Mouse (Mus musculus): ENCODE measurements around the gene Kcnab3.

The Kcnab3 gene

DNA sequence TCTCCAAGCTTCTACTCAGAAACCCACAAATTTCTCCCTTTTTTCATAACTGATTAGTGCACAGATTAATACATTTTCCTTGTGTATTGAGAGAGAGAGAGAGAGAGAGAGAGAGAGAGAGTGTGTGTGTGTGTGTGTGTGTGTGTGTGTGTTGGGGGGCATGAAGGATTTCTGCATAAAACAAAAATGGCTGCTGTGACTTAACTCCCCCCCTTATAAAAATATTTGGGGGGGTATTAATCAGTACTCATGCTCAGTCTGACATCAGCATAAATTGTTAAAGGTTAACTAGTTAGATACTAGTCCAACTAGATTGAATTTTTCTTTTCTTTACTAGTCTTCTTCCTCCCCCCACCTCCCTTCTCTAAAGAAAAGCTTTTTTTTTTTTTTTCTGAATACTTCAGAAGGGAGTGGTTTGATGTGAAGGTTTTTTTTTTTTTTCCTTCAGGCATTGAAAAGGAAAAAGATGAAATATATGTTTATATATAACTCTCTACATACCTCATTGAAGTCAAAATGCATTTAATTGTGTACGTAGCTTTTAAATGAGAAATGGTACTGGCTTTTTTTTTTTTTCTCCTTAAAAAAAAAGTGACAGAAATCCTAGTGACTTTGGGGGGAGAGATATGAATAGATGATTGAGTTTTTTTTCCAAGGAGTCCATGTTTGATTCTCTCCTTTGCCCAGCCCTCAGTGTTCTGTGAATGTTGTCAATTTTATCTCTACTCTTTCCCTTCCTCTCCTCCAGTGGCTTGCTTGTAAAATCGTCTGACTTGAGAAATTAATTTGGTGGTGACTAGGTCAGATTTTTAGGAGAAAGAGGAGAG is 44.1 kb downstream of the Kcnab3 start:
- DNase-seq (ENCODE audit: low spot score in 2 of 2), result no peak

DNA sequence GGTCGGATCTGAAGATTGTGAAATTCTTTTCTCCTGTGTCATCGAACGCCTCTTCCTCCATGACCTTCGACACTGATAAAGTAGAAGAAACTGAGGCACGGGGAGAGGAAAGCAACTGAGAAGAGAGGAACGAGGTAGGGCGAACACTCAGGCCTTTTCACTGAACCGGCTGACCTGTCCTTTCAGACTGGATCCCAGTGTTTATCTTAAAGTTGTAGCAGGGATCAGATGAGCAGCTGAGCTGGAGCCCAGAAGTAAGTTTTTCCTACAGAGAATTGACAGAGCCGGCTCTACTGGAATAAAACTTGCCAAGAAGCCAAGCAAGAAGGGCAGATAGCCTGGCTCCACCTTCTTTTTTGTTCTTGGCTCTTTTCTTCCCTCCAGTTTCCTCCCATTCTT is 44.8 kb downstream of the Kcnab3 start:
- no peak for DNase-seq (ENCODE audit: low spot score in 2 of 2)

DNA sequence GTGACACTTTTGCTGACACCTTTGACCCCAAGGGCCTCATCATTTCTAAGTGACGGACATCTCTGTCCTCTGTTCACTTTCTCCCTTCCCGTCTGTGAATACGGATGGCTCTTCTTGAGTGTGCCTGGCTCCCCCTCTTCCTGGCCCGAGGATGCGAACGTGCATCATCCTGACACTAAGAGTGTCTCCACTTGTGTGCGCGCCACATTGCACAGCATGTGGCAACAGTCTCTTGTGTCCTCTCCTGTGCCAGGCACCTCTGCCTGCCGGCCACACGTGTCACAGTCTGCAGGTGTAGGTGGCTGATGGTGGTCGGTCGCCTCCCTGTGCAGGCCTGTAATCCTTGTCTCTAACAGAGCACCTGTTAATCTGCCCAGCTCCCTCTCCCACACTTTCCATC is 45.5 kb downstream of the Kcnab3 start:
- DNase-seq (ENCODE audit: low spot score in 2 of 2), result no peak

DNA sequence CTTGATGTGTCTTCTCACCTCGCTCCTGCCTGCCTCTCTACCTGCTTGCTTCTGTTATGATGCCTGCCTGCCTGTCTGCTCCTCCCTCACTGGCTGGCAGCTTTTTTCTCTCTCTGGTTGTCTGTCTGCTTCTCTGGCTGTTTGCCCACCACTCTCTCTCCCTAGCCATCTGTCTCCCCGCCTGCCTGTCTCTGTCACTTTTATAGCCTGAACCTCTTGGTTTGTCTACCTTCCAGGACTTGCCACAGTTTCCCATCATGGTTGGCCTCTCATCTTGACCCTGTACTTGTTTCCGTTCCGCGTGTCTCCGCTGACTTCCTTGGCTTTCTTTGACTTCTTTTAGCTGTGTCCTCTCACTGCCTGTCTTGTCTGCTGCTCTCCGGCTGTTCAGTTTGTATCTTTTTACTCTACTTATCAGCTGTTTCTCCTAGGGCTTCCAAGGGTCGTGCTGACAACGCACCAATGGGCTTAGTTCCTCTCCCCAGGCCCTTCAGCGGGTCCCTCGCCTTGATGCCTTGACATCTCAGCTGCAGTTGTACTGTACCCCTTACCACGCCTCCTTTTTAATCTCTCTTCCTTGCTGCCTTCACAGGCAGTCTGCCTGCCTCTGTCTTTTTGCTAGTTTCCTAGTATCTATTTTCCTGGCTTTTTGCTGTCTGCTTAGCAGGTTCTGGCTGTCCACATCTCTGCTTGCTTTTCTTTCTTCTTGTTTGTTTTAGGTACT is 46.2 kb downstream of the Kcnab3 start:
- DNase-seq (ENCODE audit: low spot score in 2 of 2), result peak in 1 of 2 experiments; percentile 25

DNA sequence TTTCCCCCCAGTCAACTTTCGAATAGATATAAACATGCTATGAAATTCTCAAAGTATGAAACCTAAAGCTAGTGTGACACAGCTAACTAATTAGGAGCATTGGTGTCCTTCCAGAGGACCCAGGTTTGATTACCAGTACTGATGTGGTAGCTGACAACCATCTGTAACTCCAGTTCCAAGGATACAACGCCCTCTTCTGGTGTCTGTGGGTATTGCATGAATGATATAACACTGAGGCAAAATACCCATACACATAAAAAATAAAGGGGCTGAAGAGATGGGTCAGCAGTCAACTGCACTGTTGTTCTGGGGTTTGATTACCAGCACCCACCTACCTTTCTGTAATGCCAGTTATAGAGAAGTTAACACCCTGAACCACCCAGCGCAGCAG is 46.7 kb downstream of the Kcnab3 start:
- DNase-seq (ENCODE audit: low spot score in 2 of 2), result peak; percentile 49 to 76

DNA sequence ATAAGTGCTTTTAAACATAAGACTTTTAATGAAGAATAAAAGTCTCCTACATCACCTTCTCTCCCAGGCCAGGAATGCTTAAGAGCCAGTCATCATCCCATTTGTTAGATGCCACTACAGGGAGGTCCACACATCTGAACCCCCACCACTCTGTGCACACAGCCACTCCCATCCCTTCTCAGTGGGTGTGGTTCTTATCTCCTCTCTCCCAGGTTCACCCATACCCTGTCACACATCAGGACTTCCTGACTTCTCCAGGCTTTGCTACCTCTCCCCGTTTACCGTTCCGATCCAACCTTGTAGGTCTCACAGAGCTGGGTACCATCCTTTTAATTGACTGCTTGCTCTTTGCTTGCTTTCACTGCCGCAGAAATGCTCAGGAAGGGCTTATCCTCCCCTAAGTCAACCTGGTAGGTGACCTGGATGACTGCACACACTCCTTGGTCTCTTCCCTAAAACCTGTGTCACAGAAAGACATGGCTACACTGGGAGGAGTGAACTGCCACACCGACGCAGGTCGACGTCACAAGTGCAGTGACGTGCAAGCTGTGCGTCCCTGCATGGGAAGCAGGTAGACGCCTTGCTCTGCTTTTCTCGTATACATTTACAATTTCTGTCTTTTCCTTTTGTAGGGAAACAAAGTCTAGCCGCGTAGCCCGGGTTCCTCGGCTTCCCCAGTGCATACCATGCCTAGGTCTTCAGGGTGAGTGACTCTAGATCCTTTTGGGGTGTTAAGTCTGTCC is 47.3 kb downstream of the Kcnab3 start:
- peak in 1 of 2 experiments; percentile 54 for DNase-seq (ENCODE audit: low spot score in 2 of 2)

DNA sequence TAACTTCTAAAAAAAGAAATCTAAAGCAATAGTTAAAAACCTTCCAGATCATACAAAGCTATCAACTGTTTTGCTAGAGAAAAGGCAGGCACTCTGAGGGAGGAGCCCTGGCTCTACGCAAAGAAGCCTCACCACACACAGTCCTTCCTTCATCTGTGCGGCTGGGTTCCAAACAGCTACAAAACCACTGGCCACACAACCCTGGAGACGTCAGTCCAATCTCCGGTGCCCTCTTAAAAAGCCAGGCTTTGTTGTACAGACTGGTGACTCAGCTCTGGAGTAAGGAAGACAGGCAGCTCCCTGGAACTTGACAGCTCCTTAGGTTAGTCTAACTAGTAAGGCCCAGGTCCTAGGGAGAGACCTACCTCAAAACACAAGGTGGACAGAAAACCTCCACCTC is 49.6 kb downstream of the Kcnab3 start:
- DNase-seq (ENCODE audit: low spot score in 2 of 2), result no peak

DNA sequence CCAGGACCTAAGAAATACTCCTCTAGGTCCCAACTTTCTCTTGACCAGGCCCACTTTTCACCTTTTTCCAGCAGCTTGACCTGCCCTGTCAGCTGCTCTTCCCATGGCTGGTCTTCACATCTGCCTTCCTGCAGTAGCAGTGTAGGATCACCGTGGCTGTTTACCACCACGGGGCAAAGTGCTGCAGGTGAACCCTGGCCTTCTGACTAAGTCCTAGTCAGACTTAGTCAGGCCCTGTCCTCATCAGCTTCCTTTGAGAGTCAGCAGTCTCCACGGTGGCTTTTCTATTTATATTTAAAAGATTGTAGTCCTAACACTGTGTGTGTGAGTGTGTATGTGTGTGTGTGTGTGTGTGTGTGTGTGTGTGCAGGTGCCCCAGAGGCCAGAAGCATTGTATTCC is 51.7 kb downstream of the Kcnab3 start:
- no peak for DNase-seq (ENCODE audit: low spot score in 2 of 2)

DNA sequence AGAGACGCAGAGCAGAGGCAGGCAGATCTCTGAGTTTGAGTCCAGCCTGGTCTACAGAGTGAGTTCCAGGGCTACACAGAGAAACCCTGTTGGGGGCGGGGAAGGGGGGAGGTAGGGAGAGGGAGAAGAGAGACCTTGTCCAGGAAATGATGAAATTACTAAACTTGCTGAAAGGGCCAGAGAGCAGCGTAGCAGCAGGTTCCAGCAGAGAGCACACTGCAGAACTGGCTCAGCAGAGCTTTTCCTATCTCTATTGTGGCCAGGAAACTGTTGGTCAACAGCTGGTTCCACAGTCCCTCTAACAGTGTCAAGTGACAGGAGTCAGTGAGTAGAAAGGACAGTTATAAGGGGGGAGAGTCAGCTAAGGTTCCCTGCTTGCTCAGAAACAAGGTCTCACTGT is 53.5 kb downstream of the Kcnab3 start:
- no peak for DNase-seq (ENCODE audit: low spot score in 2 of 2)

DNA sequence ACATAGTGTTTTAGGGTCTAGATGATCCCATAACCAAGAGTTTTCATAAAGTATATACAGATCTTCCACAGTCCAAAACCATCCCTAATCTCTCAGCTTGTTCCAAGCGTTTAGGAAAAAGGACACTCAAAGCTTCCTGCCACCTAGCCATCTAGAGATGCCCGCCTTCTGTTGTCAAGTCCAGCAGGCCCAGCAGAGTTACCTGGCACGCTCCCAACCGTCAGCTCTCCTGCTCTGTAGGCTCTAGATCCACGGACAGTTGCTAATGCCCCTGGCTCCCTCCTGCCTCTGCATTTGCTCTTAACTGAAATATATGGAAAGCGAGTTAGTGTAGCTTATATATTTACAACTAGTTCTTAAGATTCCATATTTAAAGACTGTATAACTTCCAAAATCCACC is 55.3 kb downstream of the Kcnab3 start:
- no peak for DNase-seq (ENCODE audit: low spot score in 2 of 2)
